Mouse (Mus musculus): ENCODE data around the gene Tagln. TPM values are rescaled to one million over a fixed set of nuclear protein-coding genes. Genes with fewer than 3 reads are reported as not detected.
A peak's percentile ranks its signal among the peaks of the same experiment; 100 is the strongest.

Tagln gene
- total and polyA plus RNA-seq, 3 experiments = 0.59 to 2.3 TPM; not detected in 1

DNA sequence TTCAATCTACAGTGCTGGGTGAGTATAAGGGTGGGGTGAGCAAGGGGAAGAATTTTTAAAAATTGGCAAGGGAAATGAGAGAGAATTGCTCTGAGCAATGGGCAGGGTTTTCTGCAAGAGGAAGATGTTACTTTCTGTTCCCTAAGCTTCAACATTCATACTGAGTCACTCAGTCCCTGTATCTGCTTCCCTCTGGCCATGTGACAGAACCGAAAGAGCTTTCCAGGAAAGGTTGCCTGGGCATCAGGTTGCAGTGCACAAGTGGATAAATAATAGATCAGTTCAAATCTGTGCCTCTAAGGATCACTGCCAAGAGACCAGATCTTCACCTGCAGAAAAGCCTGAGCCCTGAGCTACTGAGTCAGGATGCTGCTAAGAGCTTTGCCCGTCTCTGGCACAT is 26.0 kb upstream of the Tagln start:
- H3K27me3 ChIP-seq (replicated peaks) = no peaks in the 10 kb centered on the region
- TF ChIP-seq MAX (IDR thresholded peaks at IDR 0.05; ENCODE audit: low read length) (0 out of 2 replicates have a peak, but pooled peaks have one; percentile 20), POLR2AphosphoS2 (IDR thresholded peaks at IDR 0.05; ENCODE audit: low read depth, low read length) (peak; percentile 31; the same call in 1 of the 2 replicates), IRF4 (IDR thresholded peaks at IDR 0.05; ENCODE audit: low read depth, low read length) (peak; percentile 69), USF1 (IDR thresholded peaks at IDR 0.05; ENCODE audit: low read depth, low read length) (peak; percentile 30; the same call in 1 of the 2 replicates), RAD21 (IDR thresholded peaks at IDR 0.05; ENCODE audit: low read depth, low read length) (no peak), SMC3 (IDR thresholded peaks at IDR 0.05; ENCODE audit: low read depth, low read length) (no peak), EP300 (IDR thresholded peaks at IDR 0.05; ENCODE audit: low read length) (peak; percentile 72), BHLHE40 (IDR thresholded peaks at IDR 0.05; ENCODE audit: low read depth, low read length) (0 out of 2 replicates have a peak, but pooled peaks have one; percentile 10)
- peaks cover 2 to 53% of the 10 kb centered on the region in 2 experiments; a peak in 3 of 4 replicates for H3K4me1 ChIP-seq (ENCODE audit: control insufficient read depth in 1 of 2, insufficient read depth in 2 of 2)
- H3K36me3 ChIP-seq (replicated peaks in 1 of 2; ENCODE audit: control insufficient read depth in 1 of 2, insufficient read depth in 1 of 2, low read length in 1 of 2) = peaks cover 39 to 78% of the 10 kb centered on the region in 2 experiments
- DNase-seq (ENCODE audit: extremely low read depth) = peak; percentile 45
- no peaks in the 10 kb centered on the region for H3K79me2 ChIP-seq (replicated peaks; ENCODE audit: control insufficient read depth, extremely low read depth, insufficient read depth, poor library complexity, severe bottlenecking)
- dilution Hi-C loops (cut with MboI; ENCODE audit: extremely low pct_ligation_motif_present, extremely low pct_unique_long_range_greater_than_20kb, low sequenced_read_pairs) = no loop called here
- H3K9me3 ChIP-seq (replicated peaks; ENCODE audit: low read length) = no peaks in the 10 kb centered on the region
- in situ Hi-C loops (cut with MboI; ENCODE audit: low pct_ligation_motif_present, low pct_unique_long_range_greater_than_20kb, low sequenced_read_pairs) = no loop called here
- no peak overlapping the region for H3K4me2 ChIP-seq (ENCODE audit: insufficient read depth, low read depth, poor library complexity, severe bottlenecking)
- H3K4me3 ChIP-seq (replicated peaks in 1 of 3; ENCODE audit: low read depth in 2 of 3, low read length in 2 of 3, poor library complexity in 1 of 3) = no peak overlapping the region
- no peak overlapping the region; the same call in 1 of the 2 replicates for H3K27ac ChIP-seq (ENCODE audit: insufficient read depth, low read depth)
- no peak overlapping the region for H3K9ac ChIP-seq (ENCODE audit: insufficient read depth, low read depth)

DNA sequence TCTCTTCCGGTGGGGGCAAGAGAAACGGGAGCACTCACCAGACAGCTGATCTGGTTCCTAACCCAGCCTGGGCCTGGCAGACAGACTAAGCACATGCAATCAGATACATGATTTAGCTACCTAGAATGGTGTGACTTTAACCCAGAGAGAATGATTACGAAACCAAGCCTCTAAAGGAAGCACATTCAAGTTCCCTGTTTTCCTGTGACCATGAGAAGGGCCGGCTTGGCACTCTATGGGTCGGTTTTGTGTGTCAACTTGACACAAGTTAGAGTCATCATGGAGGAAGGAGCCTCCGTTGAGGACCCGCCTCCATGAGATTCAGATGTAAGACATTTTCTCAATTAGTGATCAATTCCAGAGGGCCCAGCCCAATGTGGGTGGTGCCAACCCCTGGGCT is 23.8 kb upstream of the Tagln start:
- TF ChIP-seq MAFK (IDR thresholded peaks at IDR 0.05; ENCODE audit: insufficient replicate concordance, low read length) (no peak), USF1 (IDR thresholded peaks at IDR 0.05; ENCODE audit: low read depth, low read length) (no peak), ZC3H11A (IDR thresholded peaks at IDR 0.05; ENCODE audit: low read depth, low read length) (no peak), KAT2A (IDR thresholded peaks at IDR 0.05; ENCODE audit: insufficient replicate concordance, low read length) (no peak), MEF2A (IDR thresholded peaks at IDR 0.05; ENCODE audit: borderline replicate concordance, low read depth, low read length) (no peak), ZMIZ1 (IDR thresholded peaks at IDR 0.05; ENCODE audit: low read depth, low read length) (no peak), RAD21 (IDR thresholded peaks at IDR 0.05; ENCODE audit: low read depth, low read length) (no peak), ZNF384 (IDR thresholded peaks at IDR 0.05; ENCODE audit: low read depth, low read length) (no peak), TBP (conservative IDR thresholded peaks at IDR 0.05; ENCODE audit: low read depth, low read length) (no peak)
- no peak overlapping the region for H3K27ac ChIP-seq (ENCODE audit: insufficient read depth, low read depth)
- H3K4me3 ChIP-seq (replicated peaks in 1 of 3; ENCODE audit: low read depth in 2 of 3, low read length in 2 of 3, poor library complexity in 1 of 3) = no peak overlapping the region
- H3K36me3 ChIP-seq (replicated peaks in 1 of 2; ENCODE audit: control insufficient read depth in 1 of 2, insufficient read depth in 1 of 2, low read length in 1 of 2) = peaks cover 25 to 56% of the 10 kb centered on the region in 2 experiments
- H3K27me3 ChIP-seq (replicated peaks) = no peaks in the 10 kb centered on the region
- H3K79me2 ChIP-seq (replicated peaks; ENCODE audit: control insufficient read depth, extremely low read depth, insufficient read depth, poor library complexity, severe bottlenecking) = no peaks in the 10 kb centered on the region
- dilution Hi-C loops (cut with MboI; ENCODE audit: extremely low pct_ligation_motif_present, extremely low pct_unique_long_range_greater_than_20kb, low sequenced_read_pairs) = no loop called here
- H3K9me3 ChIP-seq (replicated peaks; ENCODE audit: low read length) = no peaks in the 10 kb centered on the region
- DNase-seq (ENCODE audit: extremely low read depth) = no peak
- no peak overlapping the region for H3K9ac ChIP-seq (ENCODE audit: insufficient read depth, low read depth)
- in situ Hi-C loops (cut with MboI; ENCODE audit: low pct_ligation_motif_present, low pct_unique_long_range_greater_than_20kb, low sequenced_read_pairs) = no loop called here
- H3K4me1 ChIP-seq (ENCODE audit: control insufficient read depth in 1 of 2, insufficient read depth in 2 of 2) = peaks cover 2 to 51% of the 10 kb centered on the region in 2 experiments; a peak in 3 of 4 replicates
- H3K4me2 ChIP-seq (ENCODE audit: insufficient read depth, low read depth, poor library complexity, severe bottlenecking) = no peak overlapping the region
